Mouse (Mus musculus): ENCODE measurements at regions not wholly inside any gene's neighbourhood (a gene's known extent, or its start where the extent isn't known, plus 50 kb on each side); places are given as distances from the start of the nearest gene placed in this dataset.

- WGBS, result 67% methylated on average over 4 of the region's 4 CpGs
- TF ChIP-seq CTCF (IDR thresholded peaks at IDR 0.05; ENCODE audit: insufficient read depth, low read depth, low read length), result no peak
- TF ChIP-seq POLR2A (IDR thresholded peaks at IDR 0.05; ENCODE audit: insufficient read depth, low read depth, low read length), result no peak
- Histone ChIP-seq H3K27ac (ENCODE audit: insufficient read depth, low read depth, low read length) (no peak overlapping the region), H3K4me3 (ENCODE audit: insufficient read depth, low read depth, low read length) (no peak overlapping the region), H3K4me1 (ENCODE audit: control insufficient read depth, insufficient read depth, low read length) (no peaks in the 10 kb centered on the region)
These were observed 273.5 kb downstream of the Irs2 start for GRCm38 (mm10) chr8:10734746-10735145.

DNA sequence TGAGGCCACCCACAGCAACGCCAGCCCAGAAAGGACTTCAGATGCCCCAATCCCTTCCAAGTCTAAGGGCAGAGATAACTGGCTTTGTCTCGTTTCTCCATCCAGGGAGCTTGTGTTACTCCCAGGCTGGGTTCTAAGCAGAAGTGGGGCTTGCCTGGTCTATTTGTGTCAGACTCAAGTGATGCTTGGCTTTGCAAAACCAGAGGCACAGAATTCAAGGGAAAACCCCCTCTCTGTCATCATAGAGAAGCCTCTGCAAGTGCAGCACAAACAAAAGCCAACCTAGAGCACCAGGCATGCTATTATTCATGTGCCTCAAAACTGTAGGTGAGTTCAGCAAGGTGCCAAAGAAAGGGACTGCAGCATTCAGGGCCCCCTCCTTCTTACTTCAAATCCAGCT lies 284.9 kb downstream of the Irs2 start:
- H3K27ac ChIP-seq (ENCODE audit: insufficient read depth, low read depth, low read length), result no peak overlapping the region
- peaks cover 11% of the 10 kb centered on the region; the same call in 1 of the 2 replicates for H3K4me1 ChIP-seq (ENCODE audit: control insufficient read depth, insufficient read depth, low read length)
- no peak overlapping the region for H3K4me3 ChIP-seq (ENCODE audit: insufficient read depth, low read depth, low read length)
- 70% methylated on average over 2 of the region's 2 CpGs for WGBS
- TF ChIP-seq POLR2A (IDR thresholded peaks at IDR 0.05; ENCODE audit: insufficient read depth, low read depth, low read length), result no peak
- no peak for TF ChIP-seq CTCF (IDR thresholded peaks at IDR 0.05; ENCODE audit: insufficient read depth, low read depth, low read length)

- no peak overlapping the region for H3K4me3 ChIP-seq (ENCODE audit: insufficient read depth, low read depth, low read length)
- H3K27ac ChIP-seq (ENCODE audit: insufficient read depth, low read depth, low read length), result no peak overlapping the region
- TF ChIP-seq POLR2A (IDR thresholded peaks at IDR 0.05; ENCODE audit: insufficient read depth, low read depth, low read length) (no peak), CTCF (IDR thresholded peaks at IDR 0.05; ENCODE audit: insufficient read depth, low read depth, low read length) (no peak)
- peaks cover 11% of the 10 kb centered on the region; the same call in 1 of the 2 replicates for H3K4me1 ChIP-seq (ENCODE audit: control insufficient read depth, insufficient read depth, low read length)
- WGBS, result 56% methylated on average over 4 of the region's 4 CpGs
These were observed 285.5 kb downstream of the Irs2 start for GRCm38 (mm10) chr8:10722742-10723141.

GRCm38 (mm10) chr8:10722342-10722741 lies 285.9 kb downstream of the Irs2 start:
- Histone ChIP-seq H3K4me1 (ENCODE audit: control insufficient read depth, insufficient read depth, low read length) (peaks cover 11% of the 10 kb centered on the region; the same call in 1 of the 2 replicates), H3K27ac (ENCODE audit: insufficient read depth, low read depth, low read length) (no peak overlapping the region), H3K4me3 (ENCODE audit: insufficient read depth, low read depth, low read length) (no peak overlapping the region)
- 70% methylated on average over 3 of the region's 3 CpGs for WGBS
- TF ChIP-seq CTCF (IDR thresholded peaks at IDR 0.05; ENCODE audit: insufficient read depth, low read depth, low read length) (no peak), POLR2A (IDR thresholded peaks at IDR 0.05; ENCODE audit: insufficient read depth, low read depth, low read length) (no peak)

DNA sequence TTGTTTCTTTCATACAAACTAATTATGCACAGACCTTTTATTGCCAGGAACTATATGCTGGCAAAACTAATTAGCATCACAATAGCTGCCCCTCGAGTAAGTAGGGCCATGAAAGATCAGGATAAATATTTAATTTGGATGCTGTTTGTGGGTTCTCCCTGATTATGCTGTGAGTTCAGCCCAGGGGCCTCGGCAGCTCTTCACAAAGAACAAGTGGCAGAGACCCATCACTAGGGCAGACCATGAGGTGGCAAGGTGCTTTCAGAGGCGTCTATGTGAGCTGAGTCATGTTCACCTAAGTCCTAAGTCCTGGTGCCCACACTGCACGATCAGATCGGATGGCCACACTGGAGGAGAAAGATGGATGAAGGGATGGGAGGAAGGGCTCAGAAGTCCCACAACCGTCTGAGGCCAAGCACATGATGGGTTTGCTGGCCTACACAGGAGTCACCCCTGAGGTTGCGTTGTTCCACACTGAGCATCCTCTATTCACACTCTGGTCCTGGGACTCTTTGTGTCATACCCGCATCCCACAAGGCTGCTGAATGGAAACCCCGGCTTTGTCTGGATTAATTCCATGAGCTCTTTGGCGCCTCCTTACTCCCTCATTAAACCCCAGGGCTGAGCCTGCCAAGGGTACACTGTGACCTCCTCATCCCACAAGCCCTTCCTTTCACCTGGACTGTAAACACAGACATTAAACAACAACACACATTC lies 287.0 kb downstream of the Irs2 start:
- WGBS, result 65% methylated on average over 10 of the region's 10 CpGs
- peaks cover 11% of the 10 kb centered on the region; the same call in 1 of the 2 replicates for H3K4me1 ChIP-seq (ENCODE audit: control insufficient read depth, insufficient read depth, low read length)
- TF ChIP-seq CTCF (IDR thresholded peaks at IDR 0.05; ENCODE audit: insufficient read depth, low read depth, low read length), result no peak
- no peak for TF ChIP-seq POLR2A (IDR thresholded peaks at IDR 0.05; ENCODE audit: insufficient read depth, low read depth, low read length)
- no peak overlapping the region for H3K27ac ChIP-seq (ENCODE audit: insufficient read depth, low read depth, low read length)
- H3K4me3 ChIP-seq (ENCODE audit: insufficient read depth, low read depth, low read length), result no peak overlapping the region

- WGBS, result 96% methylated on average over 3 of the region's 3 CpGs
- no peak overlapping the region for H3K4me3 ChIP-seq (ENCODE audit: insufficient read depth, low read depth, low read length)
These were observed 287.9 kb downstream of the Irs2 start for GRCm38 (mm10) chr8:10720398-10720797.

GRCm38 (mm10) chr8:10719411-10719810 lies 288.8 kb downstream of the Irs2 start:
- 97% methylated on average over 6 of the region's 6 CpGs for WGBS
- no peak for TF ChIP-seq CTCF (IDR thresholded peaks at IDR 0.05; ENCODE audit: insufficient read depth, low read depth, low read length)
- no peak for TF ChIP-seq POLR2A (IDR thresholded peaks at IDR 0.05; ENCODE audit: insufficient read depth, low read depth, low read length)

More at GRCm38 (mm10) chr8:10720398-10720797, 287.9 kb downstream of the Irs2 start:
- Histone ChIP-seq H3K27ac (ENCODE audit: insufficient read depth, low read depth, low read length) (no peak overlapping the region), H3K4me1 (ENCODE audit: control insufficient read depth, insufficient read depth, low read length) (peaks cover 11% of the 10 kb centered on the region; the same call in 1 of the 2 replicates)
- no peak for TF ChIP-seq CTCF (IDR thresholded peaks at IDR 0.05; ENCODE audit: insufficient read depth, low read depth, low read length)
- no peak for TF ChIP-seq POLR2A (IDR thresholded peaks at IDR 0.05; ENCODE audit: insufficient read depth, low read depth, low read length)

GRCm38 (mm10) chr8:10717297-10717696 lies 291.0 kb downstream of the Irs2 start:
- Histone ChIP-seq H3K27ac (ENCODE audit: insufficient read depth, low read depth, low read length) (no peak overlapping the region), H3K4me1 (ENCODE audit: control insufficient read depth, insufficient read depth, low read length) (peaks cover 10% of the 10 kb centered on the region), H3K4me3 (ENCODE audit: insufficient read depth, low read depth, low read length) (no peak overlapping the region)
- 87% methylated on average over 8 of the region's 8 CpGs for WGBS
- no peak for TF ChIP-seq POLR2A (IDR thresholded peaks at IDR 0.05; ENCODE audit: insufficient read depth, low read depth, low read length)
- no peak for TF ChIP-seq CTCF (IDR thresholded peaks at IDR 0.05; ENCODE audit: insufficient read depth, low read depth, low read length)

More at GRCm38 (mm10) chr8:10719411-10719810, 288.8 kb downstream of the Irs2 start:
- no peak overlapping the region for H3K4me3 ChIP-seq (ENCODE audit: insufficient read depth, low read depth, low read length)
- H3K4me1 ChIP-seq (ENCODE audit: control insufficient read depth, insufficient read depth, low read length), result peaks cover 13% of the 10 kb centered on the region
- H3K27ac ChIP-seq (ENCODE audit: insufficient read depth, low read depth, low read length), result no peak overlapping the region

DNA sequence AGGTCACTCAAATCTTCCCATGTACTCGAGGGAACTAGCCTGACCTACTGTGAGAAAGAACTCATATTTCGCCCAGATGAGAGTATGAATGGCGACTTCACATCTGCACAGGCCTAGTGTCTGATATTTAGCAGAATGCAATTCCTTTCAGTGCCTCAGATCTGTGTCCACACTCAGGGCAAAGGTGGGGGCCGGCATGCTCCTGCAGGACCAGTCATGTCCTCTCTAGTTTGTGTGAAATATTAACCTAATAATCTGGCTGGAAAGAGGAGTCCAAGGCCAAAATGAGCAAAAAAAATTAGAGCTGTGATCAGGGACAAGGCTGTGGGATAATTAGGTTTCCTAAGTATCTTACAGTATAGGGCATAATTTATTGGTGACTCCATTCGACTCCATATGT lies 292.1 kb downstream of the Irs2 start:
- TF ChIP-seq POLR2A (IDR thresholded peaks at IDR 0.05; ENCODE audit: insufficient read depth, low read depth, low read length) (no peak), CTCF (IDR thresholded peaks at IDR 0.05; ENCODE audit: insufficient read depth, low read depth, low read length) (no peak)
- H3K4me3 ChIP-seq (ENCODE audit: insufficient read depth, low read depth, low read length), result no peak overlapping the region
- WGBS, result 92% methylated on average over 5 of the region's 5 CpGs
- H3K4me1 ChIP-seq (ENCODE audit: control insufficient read depth, insufficient read depth, low read length), result peaks cover 8% of the 10 kb centered on the region
- H3K27ac ChIP-seq (ENCODE audit: insufficient read depth, low read depth, low read length), result no peak overlapping the region
